8 mouse cellular contexts compared by ENCODE assay signal in genomic region chr1:88756658-88757057, GRCm38 (mm10). TPM values are rescaled to one million over a fixed set of nuclear protein-coding genes. Genes with fewer than 3 reads are reported as not detected.
DNase-seq lines count a peak whose midpoint lies in the region; ATAC-seq and TF ChIP-seq lines count a peak whose summit lies in the region.

No protein-coding gene starts in this region.

- 68% methylated on average over 7 of the region's 7 CpGs for WGBS in bone marrow, adult 2 months
- WGBS in forebrain, embryonic 11.5 days: 78% methylated on average over 7 of the region's 7 CpGs

- H3K9ac ChIP-seq in forebrain, embryonic 11.5 days (ENCODE audit: low read length): no peak overlapping the region

- no peaks in the 10 kb centered on the region for H3K9me3 ChIP-seq in forebrain, embryonic 11.5 days (ENCODE audit: control insufficient read depth, low read length)

- intact Hi-C loops in heart, postnatal 14 days (cut with DNase I): loop anchor here (5.0 kb wide), 1 partner anchor 316 kb away; the partner anchor contains the start of gene Sh3bp4

- H3K27ac ChIP-seq in bone marrow, adult 2 months (ENCODE audit: control insufficient read depth, insufficient read depth, low read depth, low read length, poor library complexity): no peak overlapping the region
- H3K27ac ChIP-seq in forebrain, embryonic 11.5 days (ENCODE audit: low read depth, low read length): peak overlapping the region; percentile 70
- H3K27ac ChIP-seq in layer of hippocampus, adult 2 months: peak overlapping the region; percentile 75

- TF ChIP-seq POLR2A in bone marrow, adult 2 months (IDR thresholded peaks at IDR 0.05; ENCODE audit: borderline replicate concordance, control insufficient read depth, low read depth, low read length): no peak

- no peak for ATAC-seq in CD4-positive, CD25-positive, alpha-beta regulatory T cell, adult 4 months
- ATAC-seq in forebrain, embryonic 11.5 days (replicated peaks; ENCODE audit: low FRiP score): 0 out of 2 replicates have a peak, but pooled peaks have one; percentile 46

- TF ChIP-seq CTCF in bone marrow, adult 2 months (IDR thresholded peaks at IDR 0.05; ENCODE audit: control insufficient read depth, insufficient read depth, low read length): peak; percentile 57
- peak; percentile 82 for TF ChIP-seq CTCF in layer of hippocampus, adult 2 months (conservative IDR thresholded peaks at IDR 0.05)

- H3K4me3 ChIP-seq in bone marrow, adult 2 months (replicated peaks; ENCODE audit: control insufficient read depth, low read depth, low read length): no peak overlapping the region
- no peak overlapping the region for H3K4me3 ChIP-seq in forebrain, embryonic 11.5 days (ENCODE audit: low read depth, low read length)
- H3K4me3 ChIP-seq in layer of hippocampus, adult 2 months: no peak overlapping the region

- no peak overlapping the region for H3K4me2 ChIP-seq in forebrain, embryonic 11.5 days (ENCODE audit: low read depth, low read length, severe bottlenecking)

- no peaks in the 10 kb centered on the region for H3K36me3 ChIP-seq in forebrain, embryonic 11.5 days (ENCODE audit: control insufficient read depth, insufficient read depth, low read length)

- DNase-seq in CD4-positive, CD25-positive, alpha-beta regulatory T cell, adult 2 months (ENCODE audit: low read depth, low spot score): peak; percentile 30
- DNase-seq in forebrain, embryonic 11.5 days (ENCODE audit: low spot score): peak; percentile 82
- DNase-seq in heart, postnatal 14 days: peak; percentile 71 to 84
- peak; percentile 46 to 72 for DNase-seq in layer of hippocampus, adult 2 months (ENCODE audit: low spot score in 2 of 2)
- DNase-seq in lung, postnatal 14 days: peak; percentile 66
- DNase-seq in right cerebral cortex, postnatal 25 days: peak; percentile 36

- no peaks in the 10 kb centered on the region for H3K27me3 ChIP-seq in forebrain, embryonic 11.5 days (ENCODE audit: control insufficient read depth, insufficient read depth, low read length)

- H3K4me1 ChIP-seq in bone marrow, adult 2 months (ENCODE audit: control insufficient read depth, insufficient read depth, low read length): no peaks in the 10 kb centered on the region
- peaks cover 9% of the 10 kb centered on the region; the same call in 1 of the 2 replicates for H3K4me1 ChIP-seq in forebrain, embryonic 11.5 days (replicated peaks; ENCODE audit: control insufficient read depth, insufficient read depth, low read length)

RNA-seq across cellular contexts. Expression of gene Arl4c, which starts 54.6 kb away (rescaled TPM):
- polyA plus RNA-seq in CD4-positive, CD25-positive, alpha-beta regulatory T cell, adult 4 months (2017; shearing (Covaris generic)): 10 to 100 TPM; 16.0 to 19.4 TPM
- polyA plus RNA-seq in bone marrow, adult 2 months (2011; ENCODE audit: insufficient read depth, insufficient read length, low replicate concordance, missing spikeins): 3.0 and 4.5 TPM in 2 replicates
- 9.2 and 13.3 TPM in 2 replicates for polyA plus RNA-seq in forebrain, embryonic 11.5 days (2014; fragmentation: Nextera tagmentation; extraction: Ambion mirVana)
- total RNA-seq in heart, postnatal 14 days (2021): 1 to 10 TPM; 7.8 to 8.8 TPM
- 10 to 100 TPM; 27.6 to 27.7 TPM for total RNA-seq in layer of hippocampus, adult 2 months (2021)

Comparison
In these comparisons a context has a peak if more than half of its experiments do, and no peak if none do; other contexts are left out.
1. DNase-seq: peak in every context shown above with its lines; median percentile 82 in forebrain, embryonic 11.5 days; 78 in heart, postnatal 14 days; 66 in lung, postnatal 14 days; 59 in layer of hippocampus, adult 2 months; 36 in right cerebral cortex, postnatal 25 days; 30 in CD4-positive, CD25-positive, alpha-beta regulatory T cell, adult 2 months.